In genomic region chr7:82785970-82786647, GRCm38 (mm10) we compare ENCODE assay signal across 9 mouse cellular contexts.
DNase-seq lines count a peak whose midpoint lies in the region; ATAC-seq and TF ChIP-seq lines count a peak whose summit lies in the region.
"Had no signal": no experiment of that assay in that cellular context is flagged by ENCODE, and none has a peak within 500 bp of the region (broad histone marks: within the 10 kb centered on the region; RNA-seq: fewer than 3 reads in every experiment).

No protein-coding gene starts in this region.

- H3K27ac ChIP-seq in heart, postnatal 0 days (ENCODE audit: low read depth): no peak overlapping the region
- H3K27ac ChIP-seq in neural tube, embryonic 14.5 days (ENCODE audit: low read depth, low read length): peak overlapping the region; percentile 10; the same call in 1 of the 2 replicates
- H3K27ac ChIP-seq: kidney, postnatal 0 days had no signal

- H3K4me2 ChIP-seq in heart, postnatal 0 days (ENCODE audit: low read depth, low read length): no peak overlapping the region
- no peak overlapping the region for H3K4me2 ChIP-seq in neural tube, embryonic 14.5 days (ENCODE audit: low read depth, low read length)

- H3K4me1 ChIP-seq in lung, adult 2 months (ENCODE audit: control insufficient read depth, insufficient read depth, low read length): 0 out of 2 replicates have a peak, but pooled peaks cover 3% of the 10 kb centered on the region
- H3K4me1 ChIP-seq in heart, postnatal 0 days (ENCODE audit: control insufficient read depth, insufficient read depth): no peaks in the 10 kb centered on the region
- peaks cover 2% of the 10 kb centered on the region; the same call in 1 of the 2 replicates for H3K4me1 ChIP-seq in neural tube, embryonic 14.5 days (ENCODE audit: control insufficient read depth, insufficient read depth, low read length)

- TF ChIP-seq EP300 in heart, postnatal 0 days (IDR thresholded peaks at IDR 0.05; ENCODE audit: low read depth): no peak

- TF ChIP-seq CTCF in lung, adult 2 months (IDR thresholded peaks at IDR 0.05; ENCODE audit: insufficient read depth, low read length): no peak
- TF ChIP-seq CTCF in heart, postnatal 0 days (IDR thresholded peaks at IDR 0.05; ENCODE audit: low read depth): no peak

- peak; percentile 22 to 27 for DNase-seq in cerebellum, postnatal 14 days
- no peak for DNase-seq in cerebellum, postnatal 25 days
- DNase-seq in lung, postnatal 36 days: peak; percentile 8
- no peak for DNase-seq in lung, adult 2 months
- no peak for DNase-seq in heart, postnatal 0 days (ENCODE audit: low spot score)
- DNase-seq in spleen, postnatal 4 days (ENCODE audit: low spot score in 2 of 2): no peak

- H3K9me3 ChIP-seq in heart, postnatal 0 days (replicated peaks; ENCODE audit: control insufficient read depth, low read length): no peaks in the 10 kb centered on the region
- no peaks in the 10 kb centered on the region for H3K9me3 ChIP-seq in neural tube, embryonic 14.5 days (ENCODE audit: control insufficient read depth, low read length)

- no peak overlapping the region for H3K9ac ChIP-seq in heart, postnatal 0 days (replicated peaks; ENCODE audit: low read depth, low read length)
- H3K9ac ChIP-seq in neural tube, embryonic 14.5 days (replicated peaks; ENCODE audit: low read depth, low read length): no peak overlapping the region

- H3K27me3 ChIP-seq in heart, postnatal 0 days (ENCODE audit: control insufficient read depth, insufficient read depth, low read length): no peaks in the 10 kb centered on the region
- no peaks in the 10 kb centered on the region for H3K27me3 ChIP-seq in neural tube, embryonic 14.5 days (ENCODE audit: control insufficient read depth, insufficient read depth, low read length)

- no peak overlapping the region for H3K4me3 ChIP-seq in lung, adult 2 months (replicated peaks; ENCODE audit: extremely low read depth, low read depth, low read length)
- H3K4me3 ChIP-seq in heart, postnatal 0 days (ENCODE audit: low read depth, low read length): no peak overlapping the region
- no peak overlapping the region for H3K4me3 ChIP-seq in neural tube, embryonic 14.5 days (ENCODE audit: low read depth, low read length)

- peak; percentile 55 for ATAC-seq in heart, postnatal 0 days (ENCODE audit: insufficient read depth, low read depth)
- ATAC-seq in neural tube, embryonic 14.5 days (ENCODE audit: low read depth): peak; percentile 86
- no peak for ATAC-seq in megakaryocyte-erythroid progenitor cell, adult 5-6 weeks (replicated peaks; ENCODE audit: low FRiP score, low TSS enrichment, poor library complexity, severe bottlenecking)

- no peaks in the 10 kb centered on the region for H3K36me3 ChIP-seq in heart, postnatal 0 days (replicated peaks; ENCODE audit: control insufficient read depth, insufficient read depth, low read length)
- H3K36me3 ChIP-seq in neural tube, embryonic 14.5 days (ENCODE audit: control insufficient read depth, insufficient read depth, low read length): no peaks in the 10 kb centered on the region

- no peak for TF ChIP-seq POLR2A in lung, adult 2 months (IDR thresholded peaks at IDR 0.05; ENCODE audit: borderline replicate concordance, extremely low read depth, low read depth, low read length)

- WGBS in lung, adult 2 months: 48% methylated on average over 2 of the region's 2 CpGs
- WGBS in heart, postnatal 0 days: 80% methylated on average over 2 of the region's 2 CpGs
- 47% methylated on average over 2 of the region's 2 CpGs for WGBS in neural tube, embryonic 14.5 days

Comparison
In these comparisons a context has a peak if more than half of its experiments do, and no peak if none do; other contexts are left out.
1. DNase-seq: peak in cerebellum, postnatal 14 days (2 of 2) and lung, postnatal 36 days (single experiment); none in cerebellum, postnatal 25 days (0 of 2), lung, adult 2 months (single experiment), heart, postnatal 0 days (single experiment) and spleen, postnatal 4 days (0 of 2).